20 mouse cellular contexts compared by ENCODE assay signal in genomic region chr7:75553002-75553666, GRCm38 (mm10).
A peak's percentile ranks its signal among the peaks of the same experiment; 100 is the strongest.
DNase-seq lines count a peak whose midpoint lies in the region; ATAC-seq and TF ChIP-seq lines count a peak whose summit lies in the region.
"Had no signal": no experiment of that assay in that cellular context is flagged by ENCODE, and none has a peak within 500 bp of the region (broad histone marks: within the 10 kb centered on the region; RNA-seq: fewer than 3 reads in every experiment).

No protein-coding gene starts in this region.

- no peak for DNase-seq in heart, postnatal 10 days
- DNase-seq in lung, embryonic 14.5 days: no peak
- DNase-seq in lung, postnatal 4 days: no peak
- DNase-seq in lung, postnatal 25 days (ENCODE audit: low spot score): peak; percentile 75
- DNase-seq in layer of hippocampus, adult 2 months (ENCODE audit: low spot score in 2 of 2): no peak
- DNase-seq: adrenal gland, postnatal 36 days; cerebellum, adult 11-12 months; cerebellum, postnatal 14 days; kidney, adult 18-20 months; spleen, adult 18-20 months; thymus, postnatal 14 days had no signal

- no peaks in the 10 kb centered on the region for H3K36me3 ChIP-seq in heart, embryonic 15.5 days
- H3K36me3 ChIP-seq in lung, embryonic 14.5 days (ENCODE audit: insufficient read depth): no peaks in the 10 kb centered on the region
- H3K36me3 ChIP-seq in stomach, embryonic 15.5 days: 0 out of 2 replicates have a peak, but pooled peaks cover under 1% of the 10 kb centered on the region
- H3K36me3 ChIP-seq: embryonic facial prominence, embryonic 13.5 days; forebrain, embryonic 15.5 days; limb, embryonic 12.5 days; liver, embryonic 12.5 days; midbrain, embryonic 12.5 days; neural tube, embryonic 15.5 days had no signal

- H3K27me3 ChIP-seq in heart, embryonic 15.5 days: no peaks in the 10 kb centered on the region
- H3K27me3 ChIP-seq in lung, embryonic 14.5 days (ENCODE audit: insufficient read depth, low read length): no peaks in the 10 kb centered on the region
- no peaks in the 10 kb centered on the region for H3K27me3 ChIP-seq in stomach, embryonic 15.5 days (replicated peaks)
- H3K27me3 ChIP-seq: embryonic facial prominence, embryonic 13.5 days; forebrain, embryonic 15.5 days; limb, embryonic 12.5 days; liver, embryonic 12.5 days; midbrain, embryonic 12.5 days; neural tube, embryonic 15.5 days had no signal

- H3K9me3 ChIP-seq in heart, embryonic 15.5 days (replicated peaks): no peaks in the 10 kb centered on the region
- no peaks in the 10 kb centered on the region for H3K9me3 ChIP-seq in lung, embryonic 14.5 days (ENCODE audit: low read depth, low read length)
- H3K9me3 ChIP-seq in stomach, embryonic 15.5 days: no peaks in the 10 kb centered on the region
- H3K9me3 ChIP-seq: embryonic facial prominence, embryonic 13.5 days; forebrain, embryonic 15.5 days; limb, embryonic 12.5 days; liver, embryonic 12.5 days; midbrain, embryonic 12.5 days; neural tube, embryonic 15.5 days had no signal

- no peak for ATAC-seq in heart, embryonic 15.5 days (replicated peaks; ENCODE audit: insufficient number of reproducible peaks, insufficient read depth, low FRiP score, low read depth)
- ATAC-seq in lung, embryonic 14.5 days (ENCODE audit: insufficient read depth): no peak
- ATAC-seq in stomach, embryonic 15.5 days (ENCODE audit: insufficient read depth, low FRiP score, low read depth): no peak
- ATAC-seq: forebrain, embryonic 15.5 days; liver, embryonic 12.5 days had no signal

- peak overlapping the region; percentile 31; the same call in 1 of the 2 replicates for H3K27ac ChIP-seq in heart, embryonic 15.5 days
- peak overlapping the region; percentile 62; the same call in 1 of the 2 replicates for H3K27ac ChIP-seq in lung, embryonic 14.5 days (ENCODE audit: low read depth)
- H3K27ac ChIP-seq in stomach, embryonic 15.5 days: peak overlapping the region; percentile 42; the same call in 1 of the 2 replicates
- H3K27ac ChIP-seq in layer of hippocampus, adult 2 months: no peak overlapping the region
- H3K27ac ChIP-seq: embryonic facial prominence, embryonic 13.5 days; forebrain, embryonic 15.5 days; hindbrain, embryonic 14.5 days; limb, embryonic 12.5 days; liver, embryonic 12.5 days; midbrain, embryonic 12.5 days; neural tube, embryonic 15.5 days had no signal

- peaks cover 50% of the 10 kb centered on the region for H3K4me1 ChIP-seq in heart, embryonic 15.5 days (replicated peaks)
- H3K4me1 ChIP-seq in lung, embryonic 14.5 days (ENCODE audit: insufficient read depth): peaks cover 18% of the 10 kb centered on the region; the same call in 1 of the 2 replicates
- peaks cover 30% of the 10 kb centered on the region for H3K4me1 ChIP-seq in stomach, embryonic 15.5 days
- H3K4me1 ChIP-seq: midbrain, embryonic 12.5 days had no signal

- no peak overlapping the region for H3K9ac ChIP-seq in heart, embryonic 15.5 days
- H3K9ac ChIP-seq in lung, embryonic 14.5 days: no peak overlapping the region
- no peak overlapping the region for H3K9ac ChIP-seq in stomach, embryonic 15.5 days
- H3K9ac ChIP-seq: embryonic facial prominence, embryonic 13.5 days; forebrain, embryonic 15.5 days; hindbrain, embryonic 14.5 days; limb, embryonic 12.5 days; liver, embryonic 12.5 days; midbrain, embryonic 12.5 days; neural tube, embryonic 15.5 days had no signal

- no peak for TF ChIP-seq CTCF in lung, embryonic 14.5 days (IDR thresholded peaks at IDR 0.05; ENCODE audit: low read depth)
- no peak for TF ChIP-seq CTCF in layer of hippocampus, adult 2 months (conservative IDR thresholded peaks at IDR 0.05)

- H3K4me2 ChIP-seq in heart, embryonic 15.5 days: no peak overlapping the region
- H3K4me2 ChIP-seq in lung, embryonic 14.5 days: no peak overlapping the region
- H3K4me2 ChIP-seq in stomach, embryonic 15.5 days: no peak overlapping the region
- H3K4me2 ChIP-seq: embryonic facial prominence, embryonic 13.5 days; forebrain, embryonic 15.5 days; hindbrain, embryonic 14.5 days; limb, embryonic 12.5 days; liver, embryonic 12.5 days; midbrain, embryonic 12.5 days; neural tube, embryonic 15.5 days had no signal

- intact Hi-C loops in heart, postnatal 10 days (cut with DNase I): loop anchor here (10.0 kb wide), 1 partner anchor 418 kb away; no protein-coding TSS in a partner anchor

- WGBS in heart, embryonic 15.5 days: 73% methylated on average over 8 of the region's 8 CpGs
- 40% methylated on average over 8 of the region's 8 CpGs for WGBS in lung, embryonic 14.5 days
- WGBS in stomach, embryonic 15.5 days: 42% methylated on average over 8 of the region's 8 CpGs

- H3K4me3 ChIP-seq in heart, embryonic 15.5 days: no peak overlapping the region
- H3K4me3 ChIP-seq in lung, embryonic 14.5 days (ENCODE audit: low read depth, low read length): no peak overlapping the region
- H3K4me3 ChIP-seq in stomach, embryonic 15.5 days (replicated peaks): no peak overlapping the region
- no peak overlapping the region for H3K4me3 ChIP-seq in layer of hippocampus, adult 2 months
- H3K4me3 ChIP-seq: embryonic facial prominence, embryonic 13.5 days; forebrain, embryonic 15.5 days; limb, embryonic 12.5 days; liver, embryonic 12.5 days; midbrain, embryonic 12.5 days; neural tube, embryonic 15.5 days had no signal
